Mouse (Mus musculus): ENCODE data around the gene Rps8. TPM values are rescaled to one million over a fixed set of nuclear protein-coding genes. Genes with fewer than 3 reads are reported as not detected.
A peak's percentile ranks its signal among the peaks of the same experiment; 100 is the strongest.

Gene Rps8
- polyA plus RNA-seq, 1 experiment, result 3,907 TPM

- Histone ChIP-seq H3K79me2 (ENCODE audit: control insufficient read depth, insufficient read depth) (peaks cover 12% of the 10 kb centered on the region), H3K27me3 (ENCODE audit: control insufficient read depth, insufficient read depth, insufficient read length) (no peaks in the 10 kb centered on the region), H3K4me3 (no peak overlapping the region), H3ac (ENCODE audit: control insufficient read depth, insufficient read length) (no peak overlapping the region), H3K36me3 (ENCODE audit: control insufficient read depth, insufficient read depth) (peaks cover 5% of the 10 kb centered on the region), H3K4me2 (ENCODE audit: low read depth) (no peak overlapping the region)
- no peak for TF ChIP-seq USF1 (IDR thresholded peaks at IDR 0.05; ENCODE audit: low read depth)
- TF ChIP-seq SRF (IDR thresholded peaks at IDR 0.05; ENCODE audit: control insufficient read depth, insufficient read length, low read depth), result no peak
- no peak for TF ChIP-seq CEBPB (IDR thresholded peaks at IDR 0.05; ENCODE audit: insufficient read depth, poor library complexity, severe bottlenecking)
- no peak for TF ChIP-seq TCF12 (IDR thresholded peaks at IDR 0.05; ENCODE audit: insufficient read depth, poor library complexity, severe bottlenecking)
- no peak for TF ChIP-seq TCF3 (IDR thresholded peaks at IDR 0.05; ENCODE audit: insufficient read length, low read depth)
- TF ChIP-seq REST (IDR thresholded peaks at IDR 0.05; ENCODE audit: insufficient read depth, insufficient read length), result no peak
- no peak for TF ChIP-seq POLR2A (IDR thresholded peaks at IDR 0.05; ENCODE audit: insufficient read length, low read depth)
- no peak for TF ChIP-seq POLR2AphosphoS2 (IDR thresholded peaks at IDR 0.05; ENCODE audit: insufficient read length, low read depth)
- no peak for TF ChIP-seq E2F4 (IDR thresholded peaks at IDR 0.05; ENCODE audit: insufficient read depth)
- no peak for TF ChIP-seq MYOG (IDR thresholded peaks at IDR 0.05; ENCODE audit: control insufficient read depth in 1 of 3, insufficient read depth in 1 of 3, insufficient read length in 2 of 3, low read depth in 2 of 3)
- TF ChIP-seq MYOD1 (IDR thresholded peaks at IDR 0.05; ENCODE audit: control insufficient read depth in 1 of 3, insufficient read length in 2 of 3, low read depth in 2 of 3), result no peak
- TF ChIP-seq MAX (IDR thresholded peaks at IDR 0.05; ENCODE audit: low read depth), result no peak
These were observed 21.4 kb downstream of the Rps8 start for GRCm38 (mm10) chr4:117134601-117134995.

GRCm38 (mm10) chr4:117133817-117134600 is 22.0 kb downstream of the Rps8 start, which contains the start of gene Plk3:
Plk3 (minus strand) TSS chr4:117133963.
- TF ChIP-seq CEBPB (IDR thresholded peaks at IDR 0.05; ENCODE audit: insufficient read depth, poor library complexity, severe bottlenecking) (peak; percentile 73), TCF12 (IDR thresholded peaks at IDR 0.05; ENCODE audit: insufficient read depth, poor library complexity, severe bottlenecking) (no peak), SRF (IDR thresholded peaks at IDR 0.05; ENCODE audit: control insufficient read depth, insufficient read length, low read depth) (no peak), POLR2A (IDR thresholded peaks at IDR 0.05; ENCODE audit: insufficient read length, low read depth) (peak; percentile 96), POLR2AphosphoS2 (IDR thresholded peaks at IDR 0.05; ENCODE audit: insufficient read length, low read depth) (peak; percentile 94), MAX (IDR thresholded peaks at IDR 0.05; ENCODE audit: low read depth) (no peak), USF1 (IDR thresholded peaks at IDR 0.05; ENCODE audit: low read depth) (no peak), MYOD1 (IDR thresholded peaks at IDR 0.05; ENCODE audit: control insufficient read depth in 1 of 3, insufficient read length in 2 of 3, low read depth in 2 of 3) (peak in 1 of 3 experiments; percentile 16), MYOG (IDR thresholded peaks at IDR 0.05; ENCODE audit: control insufficient read depth in 1 of 3, insufficient read depth in 1 of 3, insufficient read length in 2 of 3, low read depth in 2 of 3) (no peak), REST (IDR thresholded peaks at IDR 0.05; ENCODE audit: insufficient read depth, insufficient read length) (no peak), E2F4 (IDR thresholded peaks at IDR 0.05; ENCODE audit: insufficient read depth) (no peak), TCF3 (IDR thresholded peaks at IDR 0.05; ENCODE audit: insufficient read length, low read depth) (no peak)

GRCm38 (mm10) chr4:117133366-117133796 is 22.7 kb downstream of the Rps8 start:
- Histone ChIP-seq H3K36me3 (ENCODE audit: control insufficient read depth, insufficient read depth) (peaks cover 8% of the 10 kb centered on the region), H3K4me2 (ENCODE audit: low read depth) (peak overlapping the region; percentile 73), H3ac (ENCODE audit: control insufficient read depth, insufficient read length) (peak overlapping the region; percentile 60), H3K79me2 (ENCODE audit: control insufficient read depth, insufficient read depth) (peaks cover 12% of the 10 kb centered on the region), H3K27me3 (ENCODE audit: control insufficient read depth, insufficient read depth, insufficient read length) (no peaks in the 10 kb centered on the region), H3K4me3 (peak overlapping the region; percentile 62)
- TF ChIP-seq TCF12 (IDR thresholded peaks at IDR 0.05; ENCODE audit: insufficient read depth, poor library complexity, severe bottlenecking), result no peak
- no peak for TF ChIP-seq MYOG (IDR thresholded peaks at IDR 0.05; ENCODE audit: control insufficient read depth in 1 of 3, insufficient read depth in 1 of 3, insufficient read length in 2 of 3, low read depth in 2 of 3)
- no peak for TF ChIP-seq TCF3 (IDR thresholded peaks at IDR 0.05; ENCODE audit: insufficient read length, low read depth)
- TF ChIP-seq USF1 (IDR thresholded peaks at IDR 0.05; ENCODE audit: low read depth), result no peak
- TF ChIP-seq E2F4 (IDR thresholded peaks at IDR 0.05; ENCODE audit: insufficient read depth), result no peak
- no peak for TF ChIP-seq REST (IDR thresholded peaks at IDR 0.05; ENCODE audit: insufficient read depth, insufficient read length)
- no peak for TF ChIP-seq MAX (IDR thresholded peaks at IDR 0.05; ENCODE audit: low read depth)
- no peak for TF ChIP-seq POLR2AphosphoS2 (IDR thresholded peaks at IDR 0.05; ENCODE audit: insufficient read length, low read depth)
- TF ChIP-seq SRF (IDR thresholded peaks at IDR 0.05; ENCODE audit: control insufficient read depth, insufficient read length, low read depth), result no peak
- TF ChIP-seq CEBPB (IDR thresholded peaks at IDR 0.05; ENCODE audit: insufficient read depth, poor library complexity, severe bottlenecking), result no peak
- TF ChIP-seq POLR2A (IDR thresholded peaks at IDR 0.05; ENCODE audit: insufficient read length, low read depth), result no peak
- TF ChIP-seq MYOD1 (IDR thresholded peaks at IDR 0.05; ENCODE audit: control insufficient read depth in 1 of 3, insufficient read length in 2 of 3, low read depth in 2 of 3), result no peak

More at GRCm38 (mm10) chr4:117133817-117134600, 22.0 kb downstream of the Rps8 start, which contains the start of gene Plk3:
- Histone ChIP-seq H3K27me3 (ENCODE audit: control insufficient read depth, insufficient read depth, insufficient read length) (no peaks in the 10 kb centered on the region), H3K4me2 (ENCODE audit: low read depth) (peak within 1 kb of the TSS; percentile 73), H3K36me3 (ENCODE audit: control insufficient read depth, insufficient read depth) (peaks cover 5% of the 10 kb centered on the region), H3K79me2 (ENCODE audit: control insufficient read depth, insufficient read depth) (peaks cover 12% of the 10 kb centered on the region), H3K4me3 (peak within 1 kb of the TSS; percentile 62), H3ac (ENCODE audit: control insufficient read depth, insufficient read length) (peak within 1 kb of the TSS; percentile 60)

GRCm38 (mm10) chr4:117132794-117133143 is 23.3 kb downstream of the Rps8 start:
- Histone ChIP-seq H3K79me2 (ENCODE audit: control insufficient read depth, insufficient read depth) (peaks cover 12% of the 10 kb centered on the region), H3K4me2 (ENCODE audit: low read depth) (peak overlapping the region; percentile 73)

More at GRCm38 (mm10) chr4:117132794-117133143, 23.3 kb downstream of the Rps8 start:
- H3K4me3 ChIP-seq, result peak overlapping the region; percentile 62
- no peaks in the 10 kb centered on the region for H3K27me3 ChIP-seq (ENCODE audit: control insufficient read depth, insufficient read depth, insufficient read length)
- TF ChIP-seq POLR2A (IDR thresholded peaks at IDR 0.05; ENCODE audit: insufficient read length, low read depth) (no peak), TCF3 (IDR thresholded peaks at IDR 0.05; ENCODE audit: insufficient read length, low read depth) (no peak), MYOD1 (IDR thresholded peaks at IDR 0.05; ENCODE audit: control insufficient read depth in 1 of 3, insufficient read length in 2 of 3, low read depth in 2 of 3) (no peak), POLR2AphosphoS2 (IDR thresholded peaks at IDR 0.05; ENCODE audit: insufficient read length, low read depth) (no peak), SRF (IDR thresholded peaks at IDR 0.05; ENCODE audit: control insufficient read depth, insufficient read length, low read depth) (no peak), MYOG (IDR thresholded peaks at IDR 0.05; ENCODE audit: control insufficient read depth in 1 of 3, insufficient read depth in 1 of 3, insufficient read length in 2 of 3, low read depth in 2 of 3) (no peak), CEBPB (IDR thresholded peaks at IDR 0.05; ENCODE audit: insufficient read depth, poor library complexity, severe bottlenecking) (no peak), USF1 (IDR thresholded peaks at IDR 0.05; ENCODE audit: low read depth) (no peak), TCF12 (IDR thresholded peaks at IDR 0.05; ENCODE audit: insufficient read depth, poor library complexity, severe bottlenecking) (no peak), E2F4 (IDR thresholded peaks at IDR 0.05; ENCODE audit: insufficient read depth) (no peak), MAX (IDR thresholded peaks at IDR 0.05; ENCODE audit: low read depth) (no peak), REST (IDR thresholded peaks at IDR 0.05; ENCODE audit: insufficient read depth, insufficient read length) (no peak)
- H3K36me3 ChIP-seq (ENCODE audit: control insufficient read depth, insufficient read depth), result peaks cover 9% of the 10 kb centered on the region
- peak overlapping the region; percentile 60 for H3ac ChIP-seq (ENCODE audit: control insufficient read depth, insufficient read length)
